Mouse (Mus musculus) lung, adult 2 months (tissue): ENCODE measurements at regions not wholly inside any gene's neighbourhood (a gene's known extent, or its start where the extent isn't known, plus 50 kb on each side); places are given as distances from the start of the nearest gene placed in this dataset.

ENCODE experiments used
- DNase-seq: peaks from one replicate; pipeline ENCODE4 v3.0.0; 2022
- H3K4me1 ChIP-seq: fragments of 200-500 bp; 2 replicates; pipeline ENCODE4 v1.6.1; 2011; ENCODE audit warnings: low read length; ENCODE audit not compliant: control insufficient read depth, insufficient read depth
- H3K4me3 ChIP-seq: fragments of 200-500 bp; replicated peaks from 2 replicates; pipeline ENCODE3; 2011; ENCODE audit warnings: low read depth, mild to moderate bottlenecking, control low read depth, low read length; ENCODE audit errors: extremely low read depth
- CTCF ChIP-seq: fragments of 200-500 bp; IDR thresholded peaks from 2 replicates; pipeline ENCODE4 v1.5.1; 2011; ENCODE audit warnings: mild to moderate bottlenecking, low read length, control low read depth; ENCODE audit not compliant: insufficient read depth
- POLR2A ChIP-seq: fragments of 200-500 bp; IDR thresholded peaks from 2 replicates; pipeline ENCODE4 v1.6.1; 2011; ENCODE audit warnings: low read depth, mild to moderate bottlenecking, control low read depth, low read length, borderline replicate concordance; ENCODE audit errors: extremely low read depth
- WGBS: fragments of 180-500 bp; shearing (Covaris S2); methylation state at CpG from one replicate; pipeline ENCODE4 v1.1.7; 2018; 5-methylcytosine and 5-hydroxymethylcytosine counted together

DNA sequence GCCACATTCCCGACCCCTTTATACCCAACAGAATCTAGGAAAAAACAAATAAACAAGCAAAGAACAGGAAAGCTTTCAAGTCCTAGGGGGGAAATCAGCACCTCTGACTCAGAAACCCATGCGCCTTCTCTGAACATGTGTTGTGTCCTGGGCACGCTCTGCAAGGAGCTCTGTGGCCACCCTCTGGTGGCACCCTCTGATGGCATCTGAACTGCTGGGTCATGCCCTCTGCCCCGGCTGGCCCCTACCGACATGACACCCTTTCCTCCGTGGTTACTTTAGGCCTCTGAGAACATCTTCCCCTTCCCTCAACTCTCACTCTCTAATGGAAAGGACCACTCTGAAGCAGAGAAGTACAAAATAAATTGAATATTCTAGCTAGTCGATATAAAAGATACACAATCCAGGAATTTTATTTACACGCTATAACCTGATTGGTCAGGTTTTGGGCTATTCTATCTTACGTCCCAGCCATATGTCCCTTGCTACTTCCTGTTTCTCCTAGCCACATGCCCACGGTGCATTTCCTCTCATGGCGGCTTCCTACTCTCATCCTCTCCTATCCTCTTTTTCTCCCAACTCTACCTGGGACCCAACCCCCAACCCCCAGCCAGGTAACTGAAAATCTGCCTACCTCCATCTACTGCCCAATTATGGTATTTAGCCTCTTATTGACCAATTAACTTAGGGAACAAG is 248.5 kb downstream of the Setd4 start:
- 75% methylated on average over 11 of the region's 11 CpGs for WGBS
- TF ChIP-seq CTCF (no peak), POLR2A (no peak)
- Histone ChIP-seq H3K4me3 (no peak overlapping the region), H3K4me1 (no peaks in the 10 kb centered on the region)
- DNase-seq, result no peak

- 46% methylated on average over 6 of the region's 6 CpGs for WGBS
- Histone ChIP-seq H3K4me3 (no peak overlapping the region), H3K4me1 (no peaks in the 10 kb centered on the region)
- DNase-seq, result no peak
- TF ChIP-seq POLR2A (no peak), CTCF (no peak)
Observed at GRCm38 (mm10) chr16:93353971-93354370, 249.9 kb downstream of the Setd4 start.

DNA sequence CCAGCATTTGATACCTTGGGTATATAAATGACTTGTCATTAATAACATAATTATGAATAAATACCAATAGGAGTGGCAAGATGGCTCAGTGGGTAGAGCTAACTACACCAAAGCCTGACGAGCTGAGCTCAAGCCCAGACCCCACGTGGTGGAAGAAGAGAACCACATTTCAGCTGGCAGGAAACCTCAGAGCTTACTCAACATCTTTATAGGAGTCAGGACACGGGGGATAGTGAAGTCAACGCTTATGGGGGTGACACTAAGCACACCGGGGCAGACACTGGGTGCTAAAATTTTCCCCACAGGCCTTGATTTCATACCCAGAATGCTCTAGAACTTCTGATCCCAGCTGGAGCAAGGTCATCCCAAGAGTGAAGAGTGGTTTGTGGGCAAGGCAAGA is 259.3 kb downstream of the Setd4 start:
- Histone ChIP-seq H3K4me1 (no peaks in the 10 kb centered on the region), H3K4me3 (no peak overlapping the region)
- DNase-seq, result no peak
- TF ChIP-seq CTCF, result no peak
- no peak for TF ChIP-seq POLR2A
- WGBS, result 69% methylated on average over 5 of the region's 5 CpGs

DNA sequence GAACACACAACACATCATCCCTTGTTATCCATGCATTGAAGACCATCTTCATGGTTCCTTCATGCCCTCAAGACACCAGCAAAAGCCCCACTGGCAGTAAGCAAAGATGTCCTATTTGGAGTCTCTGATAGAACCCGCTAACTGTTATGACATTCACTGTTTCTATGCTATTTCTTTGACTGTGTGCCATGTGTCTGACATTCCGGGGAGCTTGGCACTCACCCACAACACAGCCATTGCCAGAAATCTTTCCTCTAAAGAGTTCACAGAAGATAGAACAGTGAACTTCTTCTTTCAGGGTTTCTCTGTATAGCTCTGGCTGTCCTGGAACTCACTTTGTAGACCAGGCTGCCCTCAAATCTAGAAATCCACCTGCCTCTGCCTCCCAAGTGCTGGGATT is 261.2 kb downstream of the Setd4 start:
- no peak for TF ChIP-seq POLR2A
- no peak for TF ChIP-seq CTCF
- WGBS, result 72% methylated on average over 2 of the region's 2 CpGs
- Histone ChIP-seq H3K4me3 (no peak overlapping the region), H3K4me1 (no peaks in the 10 kb centered on the region)
- no peak for DNase-seq

DNA sequence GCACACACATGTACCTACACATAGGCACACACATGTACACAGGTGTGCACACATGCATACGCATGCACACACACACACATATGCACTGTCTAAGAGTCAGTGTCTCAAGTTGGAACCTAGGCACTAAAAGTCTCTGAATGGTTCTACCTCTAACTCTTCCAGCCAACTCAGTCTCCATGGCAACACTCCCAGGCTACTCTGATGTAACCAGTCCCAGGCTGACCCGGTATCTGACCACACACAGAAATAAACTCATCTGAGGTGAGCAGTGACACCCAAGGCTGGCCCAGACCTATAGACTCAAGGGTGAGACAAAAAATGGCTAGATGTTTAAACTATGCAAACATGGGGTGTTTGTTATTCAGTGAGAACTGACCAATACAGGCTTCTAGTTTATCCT is 262.1 kb downstream of the Setd4 start:
- 73% methylated on average over 2 of the region's 2 CpGs for WGBS
- Histone ChIP-seq H3K4me1 (no peaks in the 10 kb centered on the region), H3K4me3 (no peak overlapping the region)
- DNase-seq, result no peak
- TF ChIP-seq POLR2A (no peak), CTCF (no peak)

GRCm38 (mm10) chr16:93338806-93339205 is 265.1 kb downstream of the Setd4 start:
- DNase-seq, result no peak
- H3K4me1 ChIP-seq, result no peaks in the 10 kb centered on the region
- H3K4me3 ChIP-seq, result no peak overlapping the region
- TF ChIP-seq POLR2A, result no peak
- no peak for TF ChIP-seq CTCF
- 62% methylated on average over 6 of the region's 6 CpGs for WGBS

DNA sequence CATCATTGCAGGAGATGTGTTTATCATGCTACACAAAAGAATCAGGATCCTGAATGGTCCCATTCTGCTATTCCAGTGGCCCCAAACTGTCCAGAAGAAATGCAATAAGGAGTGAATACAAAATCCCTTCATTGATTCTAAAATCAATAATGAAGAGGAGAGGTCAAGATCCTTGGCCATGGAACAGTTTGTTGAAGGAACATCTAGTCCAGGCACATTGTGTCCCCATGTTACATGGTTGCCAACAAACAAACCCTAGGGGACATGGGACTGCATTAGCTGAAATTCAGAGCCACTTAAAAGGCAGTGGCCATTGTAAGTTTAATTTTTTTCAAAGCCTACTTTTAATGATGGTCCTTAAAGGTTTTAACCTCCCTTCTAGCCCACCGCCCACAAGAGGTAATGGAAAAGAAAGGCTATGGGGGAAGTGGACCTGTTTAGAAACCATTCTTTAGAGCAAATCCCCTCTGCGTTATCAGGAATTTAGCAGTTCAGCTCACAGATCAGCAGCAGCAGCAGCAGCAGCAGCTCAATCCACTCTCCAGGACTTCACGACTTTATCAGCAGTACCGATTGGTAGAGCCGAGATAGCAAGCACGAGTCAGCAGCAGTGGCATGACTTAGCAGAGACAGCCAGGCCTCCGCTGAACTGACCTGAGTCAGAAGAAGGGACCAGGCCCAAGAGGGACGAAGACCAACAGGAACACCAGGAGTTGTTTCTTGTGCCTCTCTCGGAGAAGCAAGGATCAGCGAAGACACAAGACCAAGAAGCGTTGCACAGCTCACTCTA is 268.3 kb downstream of the Setd4 start:
- H3K4me3 ChIP-seq, result no peak overlapping the region
- H3K4me1 ChIP-seq, result no peaks in the 10 kb centered on the region
- no peak for TF ChIP-seq CTCF
- WGBS, result 76% methylated on average over 11 of the region's 11 CpGs
- DNase-seq, result no peak

DNA sequence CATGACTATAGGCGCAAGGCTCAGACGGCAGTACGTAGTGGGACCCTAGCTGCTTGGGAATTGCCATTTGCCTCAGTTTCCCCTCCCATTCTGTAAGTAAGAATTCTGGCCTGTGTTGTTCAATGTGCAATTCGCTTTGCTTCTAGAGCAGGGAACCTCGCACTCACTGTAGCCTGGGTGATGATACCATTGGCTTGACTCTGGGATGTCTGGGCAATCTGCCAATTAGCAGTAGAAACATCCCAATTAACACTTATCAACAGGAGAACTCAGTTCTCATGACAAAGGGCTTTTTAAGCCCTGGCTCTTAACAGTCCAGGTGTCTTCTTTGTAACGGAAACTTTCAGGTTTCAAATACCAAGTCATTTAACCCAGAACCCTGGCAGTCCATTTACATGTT is 270.2 kb downstream of the Setd4 start:
- TF ChIP-seq POLR2A (no peak), CTCF (no peak)
- 79% methylated on average over 6 of the region's 6 CpGs for WGBS
- no peaks in the 10 kb centered on the region for H3K4me1 ChIP-seq
- H3K4me3 ChIP-seq, result no peak overlapping the region
- DNase-seq, result no peak

- TF ChIP-seq CTCF (no peak), POLR2A (no peak)
Observed at GRCm38 (mm10) chr16:93328680-93329395, 275.0 kb downstream of the Setd4 start.

GRCm38 (mm10) chr16:93324911-93325310 is 279.0 kb downstream of the Setd4 start:
- TF ChIP-seq CTCF, result no peak
- TF ChIP-seq POLR2A, result no peak
- 63% methylated on average over 5 of the region's 5 CpGs for WGBS
- no peak overlapping the region for H3K4me3 ChIP-seq
- H3K4me1 ChIP-seq, result no peaks in the 10 kb centered on the region
- no peak for DNase-seq

More at GRCm38 (mm10) chr16:93328680-93329395, 275.0 kb downstream of the Setd4 start:
- DNase-seq, result no peak
- H3K4me3 ChIP-seq, result no peak overlapping the region
- WGBS, result 52% methylated on average over 13 of the region's 13 CpGs
- no peaks in the 10 kb centered on the region for H3K4me1 ChIP-seq
